In the genomic region with DNA sequence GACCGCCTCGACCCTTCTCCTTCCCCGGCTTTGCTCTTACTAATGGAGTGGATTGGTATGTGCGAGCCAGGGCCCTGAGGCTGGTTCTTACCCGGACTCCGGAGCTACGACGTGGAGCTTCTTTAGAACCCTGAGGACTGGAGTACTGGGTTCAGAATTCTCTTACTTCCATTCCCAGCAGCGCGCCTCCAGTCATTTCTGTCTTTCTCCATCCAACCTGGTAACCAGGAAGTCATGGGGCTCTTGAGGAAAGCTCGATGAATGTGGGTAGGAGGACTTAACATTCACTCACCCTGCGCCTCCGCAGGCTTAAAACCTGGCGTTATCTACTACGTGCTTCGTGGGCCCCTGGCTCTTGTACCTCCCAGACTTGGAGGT, we compare ENCODE assay signal across 8 mouse cellular contexts. TPM values are rescaled to one million over a fixed set of nuclear protein-coding genes. Genes with fewer than 3 reads are reported as not detected.
A peak's percentile ranks its signal among the peaks of the same experiment; 100 is the strongest.
DNase-seq lines count a peak whose midpoint lies in the region; ATAC-seq and TF ChIP-seq lines count a peak whose summit lies in the region.

No protein-coding gene starts in this region.

- H3K36me3 ChIP-seq in erythroblast, embryonic 14.5 days (ENCODE audit: control insufficient read depth): peaks cover 11% of the 10 kb centered on the region
- no peaks in the 10 kb centered on the region for H3K36me3 ChIP-seq in spleen, adult 2 months (ENCODE audit: control insufficient read depth, insufficient read depth, low read length)
- H3K36me3 ChIP-seq in limb, embryonic 13.5 days: peaks cover 16% of the 10 kb centered on the region
- no peaks in the 10 kb centered on the region for H3K36me3 ChIP-seq in stomach, embryonic 14.5 days (ENCODE audit: control insufficient read depth, insufficient read depth, low read length)

- no peak for TF ChIP-seq POLR2A in spleen, adult 2 months (IDR thresholded peaks at IDR 0.05; ENCODE audit: low read depth, low read length)

- H3K4me1 ChIP-seq in erythroblast, embryonic 14.5 days (ENCODE audit: control insufficient read depth): peaks cover 62% of the 10 kb centered on the region
- H3K4me1 ChIP-seq in spleen, adult 2 months (ENCODE audit: control insufficient read depth, insufficient read depth, insufficient read length): peaks cover 17% of the 10 kb centered on the region
- H3K4me1 ChIP-seq in limb, embryonic 13.5 days: peaks cover 41% of the 10 kb centered on the region
- 0 out of 2 replicates have a peak, but pooled peaks cover 7% of the 10 kb centered on the region for H3K4me1 ChIP-seq in stomach, embryonic 14.5 days (ENCODE audit: control insufficient read depth, insufficient read depth, low read length)

- H3K27me3 ChIP-seq in erythroblast, embryonic 14.5 days (ENCODE audit: control insufficient read depth): peaks cover 32% of the 10 kb centered on the region
- no peaks in the 10 kb centered on the region; the same call in 1 of the 2 replicates for H3K27me3 ChIP-seq in spleen, adult 2 months (ENCODE audit: control insufficient read depth, insufficient read depth, low read length)
- peaks cover 29% of the 10 kb centered on the region for H3K27me3 ChIP-seq in limb, embryonic 13.5 days
- H3K27me3 ChIP-seq in stomach, embryonic 14.5 days (ENCODE audit: control insufficient read depth, insufficient read depth, low read length): peaks cover 8% of the 10 kb centered on the region; the same call in 1 of the 2 replicates

- peaks cover 11% of the 10 kb centered on the region; the same call in 1 of the 2 replicates for H3K9me3 ChIP-seq in erythroblast, embryonic 14.5 days (ENCODE audit: control insufficient read depth, low read length)
- H3K9me3 ChIP-seq in limb, embryonic 13.5 days: no peaks in the 10 kb centered on the region
- no peaks in the 10 kb centered on the region for H3K9me3 ChIP-seq in stomach, embryonic 14.5 days (ENCODE audit: control insufficient read depth, low read depth, low read length)

- peak overlapping the region; percentile 94 for H3K4me2 ChIP-seq in limb, embryonic 13.5 days (replicated peaks)
- H3K4me2 ChIP-seq in stomach, embryonic 14.5 days (replicated peaks; ENCODE audit: low read depth, low read length): peak overlapping the region; percentile 99

- TF ChIP-seq CTCF in spleen, adult 2 months (IDR thresholded peaks at IDR 0.05; ENCODE audit: extremely low read depth, insufficient read depth, insufficient read length, insufficient replicate concordance): no peak

- H3K4me3 ChIP-seq in erythroblast, embryonic 14.5 days (replicated peaks): peak overlapping the region; percentile 64
- peak overlapping the region; percentile 61; the same call in 1 of the 2 replicates for H3K4me3 ChIP-seq in spleen, adult 2 months (ENCODE audit: extremely low read depth, insufficient read depth, insufficient read length)
- peak overlapping the region; percentile 59 for H3K4me3 ChIP-seq in limb, embryonic 13.5 days
- peak overlapping the region; percentile 65 for H3K4me3 ChIP-seq in stomach, embryonic 14.5 days (ENCODE audit: low read depth, low read length)

- no peak for ATAC-seq in erythroblast, adult 5-6 weeks (replicated peaks; ENCODE audit: low FRiP score, poor library complexity, severe bottlenecking)
- no peak for ATAC-seq in limb, embryonic 13.5 days (ENCODE audit: low FRiP score, low read depth)
- no peak for ATAC-seq in stomach, embryonic 14.5 days (ENCODE audit: insufficient number of reproducible peaks, insufficient read depth, low FRiP score, low read depth)

- intact Hi-C loops in gastrocnemius, postnatal 36 days (cut with DNase I): no loop called here

- DNase-seq in spleen, adult 2 months (ENCODE audit: low read depth in 1 of 2, low spot score in 2 of 2): no peak
- DNase-seq in spleen, postnatal 10 days (ENCODE audit: low spot score in 2 of 2): no peak
- no peak for DNase-seq in gastrocnemius, postnatal 36 days
- DNase-seq in testis, postnatal 10 days (ENCODE audit: low spot score): no peak

- peak overlapping the region; percentile 72 for H3K9ac ChIP-seq in limb, embryonic 13.5 days
- peak overlapping the region; percentile 36; the same call in 1 of the 2 replicates for H3K9ac ChIP-seq in stomach, embryonic 14.5 days (replicated peaks; ENCODE audit: low read depth, low read length)

- H3K27ac ChIP-seq in spleen, adult 2 months (ENCODE audit: insufficient read depth, low read length): no peak overlapping the region
- no peak overlapping the region; the same call in 1 of the 2 replicates for H3K27ac ChIP-seq in limb, embryonic 13.5 days
- H3K27ac ChIP-seq in stomach, embryonic 14.5 days (ENCODE audit: low read length): no peak overlapping the region

- 9% methylated on average over 16 of the region's 16 CpGs for WGBS in spleen, adult 2 months
- WGBS in limb, embryonic 13.5 days: 4% methylated on average over 16 of the region's 16 CpGs
- 4% methylated on average over 16 of the region's 16 CpGs for WGBS in stomach, embryonic 14.5 days

RNA-seq across cellular contexts. Expression of a gene that starts 1.2 kb away (rescaled TPM):
- polyA plus RNA-seq in erythroblast, embryonic 14.5 days (2012): 0.03 and 0.05 TPM in 2 replicates
- 1.3 TPM in 1 of 2 replicates, not detected in the other for total RNA-seq in erythroblast, adult 5-6 weeks (2015; ENCODE audit: low replicate concordance)
- total RNA-seq in erythroblast, adult 5-6 weeks (2017; ENCODE audit: low replicate concordance): not detected in 2 replicates
- polyA plus RNA-seq in spleen, adult 2 months (2012; rRNA removed): 2.3 and 3.3 TPM in 2 replicates
- polyA plus RNA-seq in limb, embryonic 13.5 days (2015; fragmentation: Nextera tagmentation; extraction: Ambion mirVana): 8.3 and 9.6 TPM in 2 replicates
- 6.7 and 7.3 TPM in 2 replicates for polyA plus RNA-seq in stomach, embryonic 14.5 days (2014; fragmentation: Nextera tagmentation; extraction: Ambion mirVana)
- not detected for total RNA-seq in gastrocnemius, postnatal 36 days (2021)

RNA-seq across cellular contexts. Expression of a gene that starts 55.3 kb away (rescaled TPM):
- 62.6 and 76.8 TPM in 2 replicates for polyA plus RNA-seq in erythroblast, embryonic 14.5 days (2012)
- total RNA-seq in erythroblast, adult 5-6 weeks (2015; ENCODE audit: low replicate concordance): 120 and 123 TPM in 2 replicates
- total RNA-seq in erythroblast, adult 5-6 weeks (2017; ENCODE audit: low replicate concordance): 80.3 and 144 TPM in 2 replicates
- polyA plus RNA-seq in spleen, adult 2 months (2012; rRNA removed): 8.5 and 9.1 TPM in 2 replicates
- 418 and 419 TPM in 2 replicates for polyA plus RNA-seq in limb, embryonic 13.5 days (2015; fragmentation: Nextera tagmentation; extraction: Ambion mirVana)
- 335 and 360 TPM in 2 replicates for polyA plus RNA-seq in stomach, embryonic 14.5 days (2014; fragmentation: Nextera tagmentation; extraction: Ambion mirVana)
- total RNA-seq in gastrocnemius, postnatal 36 days (2021): 100 to 1,000 TPM in 1 of 2 experiments, 10 to 100 TPM in 1; 79.3 to 101 TPM
